In genomic region chr4:28895480-28895879, GRCm38 (mm10) we compare ENCODE assay signal across 12 mouse cellular contexts.
DNase-seq lines count a peak whose midpoint lies in the region.
"Had no signal": no experiment of that assay in that cellular context is flagged by ENCODE, and none has a peak within 500 bp of the region (broad histone marks: within the 10 kb centered on the region; RNA-seq: fewer than 3 reads in every experiment).

No protein-coding gene starts in this region.

- peak; percentile 42 for DNase-seq in cerebellum, adult 9-10 months
- no peak for DNase-seq in cerebellum, postnatal 36 days
- DNase-seq in left cerebral cortex, adult 11 months (ENCODE audit: low spot score) = peak; percentile 63
- DNase-seq in left cerebral cortex, postnatal 4 days = no peak
- peak; percentile 42 to 48 for DNase-seq in left cerebral cortex, adult 18-20 months (ENCODE audit: low spot score in 2 of 2)
- no peak for DNase-seq in heart, postnatal 4 days
- DNase-seq in neural tube, embryonic 10.5 days (ENCODE audit: extremely low spot score, low spot score) = no peak
- no peak for DNase-seq in gastrocnemius, postnatal 25 days
- DNase-seq: adrenal gland, postnatal 36 days; gastrocnemius, adult 2 months; kidney, postnatal 14 days; lung, embryonic 14.5 days had no signal

- intact Hi-C loops in left cerebral cortex, postnatal 4 days (cut with DNase I) = no loop called here

Comparison
In these comparisons a context has a peak if more than half of its experiments do, and no peak if none do; other contexts are left out.
1. DNase-seq: peak in cerebellum, adult 9-10 months (single experiment), left cerebral cortex, adult 11 months (single experiment) and left cerebral cortex, adult 18-20 months (2 of 2); none in cerebellum, postnatal 36 days (0 of 2), left cerebral cortex, postnatal 4 days (single experiment), heart, postnatal 4 days (single experiment), neural tube, embryonic 10.5 days (single experiment) and gastrocnemius, postnatal 25 days (single experiment).